Mouse (Mus musculus) liver, embryonic 14.5 days (tissue): ENCODE results near the gene 9530068E07Rik.

Experiments used
- CTCF ChIP-seq: IDR thresholded peaks from 2 replicates; pipeline ENCODE4 v1.5.1; 2016; ENCODE audit warnings: antibody characterized with exemption, low read depth, control low read depth
- EP300 ChIP-seq: IDR thresholded peaks from 2 replicates; pipeline ENCODE4 v1.6.1; 2016; ENCODE audit warnings: antibody characterized with exemption, low read depth

DNA sequence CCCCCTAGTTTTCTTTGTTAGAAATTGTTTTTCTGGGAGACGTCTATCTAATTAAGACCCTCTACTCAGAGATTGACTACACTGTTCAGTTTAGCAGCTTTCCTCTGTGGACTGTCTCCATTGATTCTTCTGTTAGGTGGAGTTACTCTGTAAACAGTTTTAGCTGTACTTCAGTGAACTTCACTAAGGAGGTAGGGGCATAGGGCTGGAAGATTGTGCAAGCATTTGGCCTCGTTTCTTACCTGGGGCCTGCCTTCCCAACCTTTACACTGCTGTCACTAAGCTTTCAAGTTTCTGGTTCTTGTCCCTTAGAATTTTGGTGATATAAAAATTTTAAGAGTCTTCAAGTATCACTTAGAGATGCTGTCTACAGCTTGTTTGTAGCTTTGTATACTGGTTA is 5.2 kb downstream of the 9530068E07Rik start:
- no peak for TF ChIP-seq CTCF
- TF ChIP-seq EP300, result no peak
